Mouse (Mus musculus) cerebellum, adult 18-20 months (tissue): ENCODE measurements around the gene Selenok.

Experiments used
- DNase-seq, 2 experiments: peaks; one replicate each; pipeline ENCODE4 v3.0.0; 2021

Selenok gene

GRCm38 (mm10) chr14:29996000-29996751, 28.1 kb downstream of the Selenok start:
- no peak for DNase-seq

- DNase-seq: no peak
These were observed 29.2 kb downstream of the Selenok start for GRCm38 (mm10) chr14:29997345-29997744.

GRCm38 (mm10) chr14:29998747-29999474, 30.8 kb downstream of the Selenok start:
- DNase-seq: no peak

DNA sequence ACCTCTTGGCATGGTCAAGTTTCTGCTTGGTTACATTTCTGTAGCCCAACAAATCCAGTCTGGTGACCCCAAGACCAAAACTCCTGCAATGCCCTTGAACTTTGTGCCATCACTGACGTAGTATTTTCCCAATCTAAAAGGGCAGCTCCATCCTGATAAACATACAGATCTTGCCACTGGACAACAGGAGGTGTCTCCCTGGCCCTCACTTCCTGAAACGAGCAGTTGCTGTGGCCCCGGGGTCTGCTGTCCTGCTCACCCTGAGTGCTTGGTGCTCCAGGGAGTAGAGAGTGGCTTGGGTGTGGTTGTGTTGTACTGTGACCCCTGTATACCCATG, 31.3 kb downstream of the Selenok start:
- DNase-seq: no peak

DNA sequence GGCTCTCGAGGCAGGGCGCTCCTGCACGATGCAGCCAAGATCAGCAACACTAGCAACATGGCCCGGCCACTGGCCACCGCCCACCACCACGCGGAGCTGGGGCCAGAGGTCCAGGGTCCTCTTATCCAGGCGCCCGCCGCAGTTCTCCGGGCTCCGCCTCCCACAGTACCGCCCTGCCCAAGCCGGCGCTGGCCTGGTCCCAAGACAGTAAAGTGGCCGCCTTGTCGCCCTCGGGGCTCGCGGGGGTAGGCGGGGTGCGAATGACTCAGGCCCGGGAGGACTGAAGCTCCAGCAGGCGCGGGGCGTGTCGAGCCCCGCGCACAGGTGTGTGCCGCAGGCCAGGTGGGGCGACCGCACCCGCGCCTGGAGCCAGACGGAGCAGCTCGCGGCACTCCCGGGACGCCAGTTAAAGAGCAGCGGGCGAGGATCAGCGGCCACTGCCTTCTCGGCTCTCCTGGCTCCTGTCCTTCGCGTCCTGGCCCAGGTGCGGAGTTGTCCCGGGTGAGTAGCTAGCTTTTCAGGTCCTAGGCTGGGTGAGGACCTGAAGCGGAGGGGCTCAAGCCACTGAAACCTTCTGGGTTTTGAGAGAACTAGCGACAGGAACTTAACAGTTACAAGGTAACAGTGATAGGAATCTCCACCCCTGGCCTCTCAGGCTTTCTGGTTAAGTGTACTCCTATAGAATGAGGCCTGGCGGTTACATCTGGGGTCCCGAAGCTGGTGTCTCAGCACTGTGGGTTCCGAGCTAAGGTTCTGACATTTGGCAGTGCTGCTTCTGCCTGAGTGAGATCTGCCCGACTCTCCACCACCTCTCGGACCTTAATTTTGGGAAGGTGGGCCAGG, 40.8 kb downstream of the Selenok start, which contains the start of the genes Il17rb and Chdh:
Gene Il17rb, minus strand, starts transcription at position 164 of the 843 bp plus-strand sequence.
Gene Chdh, plus strand, starts transcription at position 291 of the 843 bp plus-strand sequence.
- DNase-seq: peak; percentile 35 to 48

GRCm38 (mm10) chr14:30009864-30010560, 41.9 kb downstream of the Selenok start:
- peak; percentile 12 to 26 for DNase-seq

DNA sequence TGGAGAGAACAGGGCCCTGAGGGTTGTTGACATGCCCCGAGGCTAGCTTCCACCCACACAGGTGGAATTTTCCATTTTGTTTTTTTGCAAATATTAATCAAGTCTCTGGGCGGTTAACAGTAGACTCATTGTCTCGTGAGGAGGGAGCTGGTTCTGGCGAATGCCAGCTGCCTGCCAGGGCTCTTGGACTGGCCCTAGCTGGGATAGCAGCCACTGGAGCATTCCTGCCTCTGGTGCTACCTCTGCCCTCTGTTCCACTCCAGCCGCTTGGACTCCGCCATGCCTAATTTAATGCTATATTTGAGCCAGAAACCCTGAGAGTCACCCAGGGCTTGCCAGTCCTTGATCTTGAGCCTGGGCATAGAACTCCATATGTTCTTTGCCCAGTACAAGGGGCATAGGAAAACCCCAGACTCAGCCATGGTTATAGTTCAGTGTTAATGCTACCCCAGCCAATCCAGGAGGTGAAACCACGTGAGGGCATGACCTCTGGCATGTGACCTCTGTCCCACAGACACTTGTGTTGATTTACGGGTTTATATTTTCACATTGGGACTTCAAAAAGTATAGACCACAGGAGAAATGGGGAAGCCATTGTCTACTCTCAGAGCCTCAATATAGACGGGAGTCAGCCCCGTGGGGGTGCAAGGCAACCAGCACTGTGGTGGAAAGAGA, 43.9 kb downstream of the Selenok start:
- peak in 1 of 2 experiments; percentile 15 for DNase-seq

DNA sequence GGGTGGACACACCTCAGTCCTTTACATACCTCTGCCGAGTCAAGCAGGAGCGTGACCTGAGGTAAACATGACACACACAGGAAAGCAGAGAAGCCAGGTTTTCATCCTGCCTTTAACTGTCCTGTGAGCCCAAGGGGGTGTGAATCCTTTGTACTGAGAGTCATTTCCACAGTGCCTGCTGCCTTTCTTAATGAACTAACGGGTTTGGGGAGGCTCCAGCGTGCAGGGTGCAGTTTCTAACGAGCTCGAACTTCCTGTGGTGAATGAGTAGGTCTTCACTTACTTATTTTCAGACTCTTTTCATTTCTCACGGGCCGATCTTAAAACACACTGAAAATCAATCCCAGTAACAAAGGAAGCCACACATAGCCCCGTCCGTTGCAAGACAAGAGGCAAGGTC, 46.4 kb downstream of the Selenok start:
- DNase-seq: no peak

- DNase-seq: no peak
These were observed 46.9 kb downstream of the Selenok start for GRCm38 (mm10) chr14:30015008-30015407.

DNA sequence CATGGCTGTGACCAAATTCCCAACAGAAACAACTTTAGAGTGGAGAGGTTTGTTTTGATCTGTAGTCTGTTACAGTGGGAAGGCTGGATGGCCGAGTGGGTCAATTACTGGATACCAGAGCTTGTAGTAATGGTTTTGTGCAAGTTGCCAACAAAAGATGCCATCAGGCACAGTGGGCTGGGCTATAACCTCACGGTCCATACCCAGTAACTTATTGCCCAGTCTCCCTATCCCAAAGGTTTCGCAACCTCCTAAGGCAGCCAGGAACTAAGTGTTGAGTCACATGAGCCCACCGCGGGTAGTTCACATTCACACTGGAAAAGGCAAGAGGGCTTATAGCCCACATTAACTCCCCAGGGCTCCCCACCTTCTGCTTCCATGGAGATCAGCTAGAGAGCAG, 48.6 kb downstream of the Selenok start:
- no peak for DNase-seq

GRCm38 (mm10) chr14:30017794-30018462, 49.8 kb downstream of the Selenok start:
- DNase-seq: no peak

DNA sequence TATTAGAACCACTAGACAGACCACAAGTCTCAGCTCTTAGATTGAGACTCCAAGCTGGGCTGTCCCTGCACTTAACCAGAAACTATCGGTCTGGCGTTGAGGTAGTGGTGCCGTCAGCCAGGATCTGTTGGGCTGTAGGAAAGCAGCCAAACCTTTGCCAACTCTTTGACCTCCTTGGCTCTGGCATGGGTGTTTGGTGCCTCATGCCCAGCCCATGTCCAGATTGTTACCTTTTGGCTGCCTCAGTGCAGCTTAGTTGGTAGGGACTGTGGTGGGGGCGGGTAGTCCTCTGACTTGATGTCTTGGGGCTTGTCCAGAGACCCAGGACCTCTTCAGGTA, 50.3 kb downstream of the Selenok start:
- no peak for DNase-seq

- no peak for DNase-seq
These were observed 50.7 kb downstream of the Selenok start for GRCm38 (mm10) chr14:30018846-30019245.

GRCm38 (mm10) chr14:30019375-30019774, 51.3 kb downstream of the Selenok start:
- no peak for DNase-seq

- no peak for DNase-seq
These were observed 51.9 kb downstream of the Selenok start for GRCm38 (mm10) chr14:30019792-30020575.

- DNase-seq: no peak
These were observed 54.4 kb downstream of the Selenok start for GRCm38 (mm10) chr14:30022471-30022870.

DNA sequence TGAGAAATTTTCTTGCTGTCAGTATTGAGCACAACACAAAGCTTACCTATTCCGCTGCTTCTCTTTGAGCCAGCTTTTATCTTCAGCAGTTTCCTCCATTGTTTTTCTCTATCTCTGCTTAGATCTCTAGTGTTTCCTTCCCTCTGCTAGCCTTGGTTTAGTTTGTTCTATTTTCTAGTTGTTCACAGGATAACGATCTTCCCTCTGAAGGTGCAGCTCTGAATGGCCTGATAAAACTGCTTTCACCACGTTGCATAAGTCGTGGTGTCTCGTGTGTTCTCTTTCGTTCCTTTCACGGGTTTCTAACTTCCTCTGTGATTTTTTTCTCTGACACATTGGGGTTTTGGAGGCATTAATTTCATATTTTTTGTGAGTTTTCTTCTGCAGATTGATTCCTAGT, 56.3 kb downstream of the Selenok start:
- DNase-seq: no peak
